Mouse (Mus musculus): ENCODE measurements around the gene Runx1.

GRCm38 (mm10) chr16:92646153-92646552 lies 179.8 kb downstream of the Runx1 start:
- TF ChIP-seq CTCF (IDR thresholded peaks at IDR 0.05; ENCODE audit: low read depth, low read length) (no peak), EP300 (IDR thresholded peaks at IDR 0.05; ENCODE audit: insufficient read depth, low read depth, low read length) (no peak)
